In genomic region chr6:124813933-124814332, GRCm38 (mm10) we compare ENCODE assay signal across 8 mouse cellular contexts. TPM values are rescaled to one million over a fixed set of nuclear protein-coding genes. Genes with fewer than 3 reads are reported as not detected.
DNase-seq lines count a peak whose midpoint lies in the region; ATAC-seq lines count a peak whose summit lies in the region.

TSS of gene Tpi1 (minus strand) at chr6:124814296.

- H3K27me3 ChIP-seq in heart, embryonic 14.5 days (ENCODE audit: control insufficient read depth, insufficient read depth, low read length): no peaks in the 10 kb centered on the region
- H3K27me3 ChIP-seq in liver, embryonic 13.5 days: no peaks in the 10 kb centered on the region
- H3K27me3 ChIP-seq in stomach, embryonic 16.5 days (ENCODE audit: control insufficient read depth, insufficient read depth, low read length): no peaks in the 10 kb centered on the region

- H3K27ac ChIP-seq in brown adipose tissue, adult 24 weeks (replicated peaks; ENCODE audit: low read depth, low read length): peak within 1 kb of the TSS; percentile 63
- H3K27ac ChIP-seq in heart, embryonic 14.5 days (replicated peaks in 1 of 2; ENCODE audit: control insufficient read depth in 1 of 2, insufficient read depth in 1 of 2, low read depth in 2 of 2, low read length in 2 of 2): peak within 1 kb of the TSS; percentile 95 to 99
- H3K27ac ChIP-seq in liver, embryonic 13.5 days: peak within 1 kb of the TSS; percentile 89
- H3K27ac ChIP-seq in stomach, embryonic 16.5 days (ENCODE audit: low read length): peak within 1 kb of the TSS; percentile 97

- H3K9ac ChIP-seq in heart, embryonic 14.5 days (ENCODE audit: low read length): peak within 1 kb of the TSS; percentile 99
- peak within 1 kb of the TSS; percentile 84 for H3K9ac ChIP-seq in liver, embryonic 13.5 days
- H3K9ac ChIP-seq in stomach, embryonic 16.5 days (ENCODE audit: low read length): peak within 1 kb of the TSS; percentile 95

- peaks cover 9% of the 10 kb centered on the region for H3K4me1 ChIP-seq in brown adipose tissue, adult 24 weeks (ENCODE audit: control insufficient read depth, insufficient read depth, insufficient read length, low read length)
- peaks cover 18 to 36% of the 10 kb centered on the region in 2 experiments for H3K4me1 ChIP-seq in heart, embryonic 14.5 days (ENCODE audit: control insufficient read depth in 2 of 2, insufficient read depth in 2 of 2, low read length in 2 of 2)
- H3K4me1 ChIP-seq in liver, embryonic 13.5 days (replicated peaks): peaks cover 63% of the 10 kb centered on the region
- H3K4me1 ChIP-seq in stomach, embryonic 16.5 days (ENCODE audit: control insufficient read depth, insufficient read depth, low read length): peaks cover 30% of the 10 kb centered on the region

- peak; percentile 79 for ATAC-seq in heart, embryonic 14.5 days (ENCODE audit: insufficient number of reproducible peaks, insufficient read depth, low FRiP score, low read depth)
- peak; percentile 82 for ATAC-seq in liver, embryonic 13.5 days (ENCODE audit: low read depth)
- ATAC-seq in stomach, embryonic 16.5 days (ENCODE audit: insufficient read depth, low FRiP score): peak; percentile 92

- H3K4me2 ChIP-seq in heart, embryonic 14.5 days (ENCODE audit: low read length): peak within 1 kb of the TSS; percentile 74
- H3K4me2 ChIP-seq in liver, embryonic 13.5 days: peak within 1 kb of the TSS; percentile 90
- peak within 1 kb of the TSS; percentile 95 for H3K4me2 ChIP-seq in stomach, embryonic 16.5 days (ENCODE audit: low read depth, low read length)

- 0% methylated on average over 22 of the region's 22 CpGs for WGBS in heart, embryonic 14.5 days
- under 1% methylated on average over 22 of the region's 22 CpGs for WGBS in liver, embryonic 13.5 days (ENCODE audit: insufficient replicate concordance)
- WGBS in stomach, embryonic 16.5 days: 1% methylated on average over 22 of the region's 22 CpGs

- peak; percentile 82 for DNase-seq in CD4-positive helper T cell, adult 2 months (ENCODE audit: low read depth, low spot score)
- peak; percentile 78 for DNase-seq in fibroblast of lung, adult 2 months (ENCODE audit: low read depth)
- DNase-seq in kidney, postnatal 14 days: peak; percentile 94
- DNase-seq in liver, embryonic 13.5 days: peak; percentile 88
- peak; percentile 86 for DNase-seq in neural tube, embryonic 10.5 days (ENCODE audit: extremely low spot score, low spot score)

- no peaks in the 10 kb centered on the region for H3K9me3 ChIP-seq in heart, embryonic 14.5 days (ENCODE audit: control insufficient read depth, low read length)
- H3K9me3 ChIP-seq in liver, embryonic 13.5 days (replicated peaks): no peaks in the 10 kb centered on the region
- H3K9me3 ChIP-seq in stomach, embryonic 16.5 days (replicated peaks; ENCODE audit: control insufficient read depth, low read length): no peaks in the 10 kb centered on the region

- H3K36me3 ChIP-seq in heart, embryonic 14.5 days (ENCODE audit: control insufficient read depth, insufficient read depth, low read length): peaks cover 68% of the 10 kb centered on the region
- peaks cover 67% of the 10 kb centered on the region for H3K36me3 ChIP-seq in liver, embryonic 13.5 days
- peaks cover 17% of the 10 kb centered on the region for H3K36me3 ChIP-seq in stomach, embryonic 16.5 days (ENCODE audit: control insufficient read depth, insufficient read depth, low read length)

- peak within 1 kb of the TSS; percentile 79 for H3K4me3 ChIP-seq in brown adipose tissue, adult 24 weeks (ENCODE audit: insufficient read depth, low read depth, low read length)
- peak within 1 kb of the TSS; percentile 59 to 90 for H3K4me3 ChIP-seq in heart, embryonic 14.5 days (ENCODE audit: control insufficient read depth in 1 of 2, insufficient read depth in 1 of 2, low read depth in 1 of 2, low read length in 2 of 2)
- peak within 1 kb of the TSS; percentile 73 for H3K4me3 ChIP-seq in liver, embryonic 13.5 days (replicated peaks)
- peak within 1 kb of the TSS; percentile 82 for H3K4me3 ChIP-seq in stomach, embryonic 16.5 days (replicated peaks; ENCODE audit: low read length)

RNA-seq across cellular contexts. Expression of gene Tpi1, which starts in this region (rescaled TPM):
- polyA plus RNA-seq in brown adipose tissue, adult 24 weeks (2012; ENCODE audit: insufficient read depth, insufficient read length, missing spikeins): 519 and 573 TPM in 2 replicates
- 1,486 and 1,545 TPM in 2 replicates for polyA plus RNA-seq in heart, embryonic 14.5 days (2014; fragmentation: Nextera tagmentation; extraction: Ambion mirVana)
- polyA plus RNA-seq in liver, embryonic 13.5 days (2015; fragmentation: Nextera tagmentation; extraction: Ambion mirVana): 461 and 495 TPM in 2 replicates
- 938 and 959 TPM in 2 replicates for polyA plus RNA-seq in stomach, embryonic 16.5 days (2015; fragmentation: Nextera tagmentation; extraction: Ambion mirVana)

Comparison
In these comparisons a context has a peak if more than half of its experiments do, and no peak if none do; other contexts are left out.
1. Peak in every context shown above with its lines: DNase-seq, ATAC-seq, H3K4me3 ChIP-seq and H3K27ac ChIP-seq.